Mouse (Mus musculus): ENCODE data around the gene Iqce.

The Iqce gene

DNA sequence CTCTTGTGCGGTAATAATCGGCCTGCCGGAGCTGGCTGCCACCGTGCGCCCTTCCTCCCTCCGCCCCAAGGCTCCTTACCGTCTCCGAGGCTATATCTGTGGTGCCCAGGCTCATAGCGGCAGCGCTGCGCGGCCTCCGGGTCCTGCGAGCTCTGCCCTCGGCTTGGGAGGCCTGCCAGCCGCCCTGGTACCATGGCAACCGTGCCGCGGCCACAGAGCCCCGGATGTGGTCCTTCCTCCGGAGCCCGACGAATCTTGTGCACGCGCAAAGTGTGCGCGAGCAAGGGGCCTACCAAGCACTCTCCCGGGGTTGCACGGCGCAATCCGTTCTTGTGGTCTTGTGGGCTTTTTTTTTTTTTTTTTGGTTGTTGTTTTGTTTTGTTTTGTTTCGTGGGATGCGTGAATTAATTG, at the start of gene Iqce:
Gene Iqce, minus strand, starts transcription at position 276 of the 411 bp plus-strand sequence.
- peak; percentile 63 for ATAC-seq (ENCODE audit: low TSS enrichment)

DNA sequence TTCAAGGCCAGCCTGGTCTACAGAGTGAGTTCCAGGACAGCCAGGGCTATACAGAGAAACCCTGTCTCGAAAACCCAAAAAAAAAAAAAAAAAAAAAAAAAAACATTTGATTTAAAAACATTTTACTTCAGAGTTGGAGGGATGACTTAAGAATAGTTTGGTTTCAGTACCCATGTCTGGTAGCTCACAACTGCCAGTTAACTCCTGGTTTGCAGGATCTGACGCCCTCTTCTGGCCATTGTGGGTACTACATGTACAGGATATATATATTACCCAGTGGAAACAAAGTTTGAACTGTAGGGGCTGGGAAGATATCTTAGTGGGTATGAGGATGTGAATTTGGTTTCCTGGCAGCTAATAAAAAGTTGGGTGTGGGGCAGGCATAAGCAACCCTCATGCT, 48.7 kb upstream of the Iqce start:
- no peak for ATAC-seq (ENCODE audit: low TSS enrichment)

DNA sequence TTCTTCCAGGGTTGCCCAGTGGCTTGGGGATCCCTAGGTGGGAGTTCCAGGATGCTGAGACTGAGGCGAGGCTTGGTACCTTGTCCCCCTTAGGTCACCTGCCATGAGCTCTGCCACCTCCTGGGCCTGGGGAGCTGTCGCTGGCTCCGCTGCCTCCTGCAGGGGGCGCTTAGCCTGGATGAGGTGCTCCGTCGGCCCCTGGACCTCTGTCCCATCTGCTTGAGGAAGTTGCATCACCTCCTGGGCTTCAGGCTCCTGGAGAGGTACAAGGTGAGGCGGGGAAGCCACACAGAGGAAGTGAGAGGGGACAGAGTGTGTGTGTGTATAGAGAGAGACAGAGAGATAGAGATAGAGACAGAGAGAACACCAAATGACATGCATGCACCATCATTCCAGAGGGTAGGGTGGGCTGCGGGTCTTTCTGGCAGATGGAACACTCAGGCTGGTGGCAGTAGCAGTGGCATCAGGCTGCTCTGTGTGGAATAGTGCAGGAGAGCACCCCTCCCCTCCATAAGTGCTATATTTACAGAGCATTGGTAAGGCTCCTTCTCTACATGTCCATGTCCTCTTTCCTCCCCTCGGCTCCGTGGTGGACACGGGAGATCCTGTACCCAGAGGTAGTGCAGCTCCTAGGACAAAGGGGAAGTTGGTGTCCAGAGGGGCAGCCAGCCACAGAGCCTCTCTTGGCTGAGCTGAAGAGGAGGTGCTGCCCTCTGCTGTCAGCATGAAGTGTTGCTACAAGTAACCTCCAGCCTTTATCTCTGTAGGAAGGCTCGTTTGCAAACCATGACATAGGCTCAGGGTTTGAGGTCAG, 47.1 kb upstream of the Iqce start:
- peak; percentile 81 for ATAC-seq (ENCODE audit: low TSS enrichment)

DNA sequence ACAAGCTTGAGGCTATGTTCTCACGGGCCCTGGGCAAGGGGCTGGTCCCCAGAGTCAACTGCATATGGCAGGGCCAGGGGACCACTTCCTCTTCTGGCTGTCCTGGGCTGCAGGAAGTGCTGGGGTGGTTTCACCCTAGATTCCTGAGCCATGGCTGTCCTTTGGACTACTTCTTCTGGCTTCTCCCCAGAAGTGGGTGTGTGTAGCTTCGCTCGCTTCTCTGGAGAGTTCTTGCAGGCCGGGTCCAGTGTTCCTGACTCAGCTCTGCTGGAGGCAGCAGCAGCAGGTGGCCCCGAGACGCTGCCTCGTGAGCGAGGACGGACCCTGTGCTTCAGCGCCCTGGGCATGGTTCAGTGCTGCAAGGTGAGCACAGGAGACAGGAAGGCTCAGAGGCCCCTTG, 46.2 kb upstream of the Iqce start:
- no peak for ATAC-seq (ENCODE audit: low TSS enrichment)

DNA sequence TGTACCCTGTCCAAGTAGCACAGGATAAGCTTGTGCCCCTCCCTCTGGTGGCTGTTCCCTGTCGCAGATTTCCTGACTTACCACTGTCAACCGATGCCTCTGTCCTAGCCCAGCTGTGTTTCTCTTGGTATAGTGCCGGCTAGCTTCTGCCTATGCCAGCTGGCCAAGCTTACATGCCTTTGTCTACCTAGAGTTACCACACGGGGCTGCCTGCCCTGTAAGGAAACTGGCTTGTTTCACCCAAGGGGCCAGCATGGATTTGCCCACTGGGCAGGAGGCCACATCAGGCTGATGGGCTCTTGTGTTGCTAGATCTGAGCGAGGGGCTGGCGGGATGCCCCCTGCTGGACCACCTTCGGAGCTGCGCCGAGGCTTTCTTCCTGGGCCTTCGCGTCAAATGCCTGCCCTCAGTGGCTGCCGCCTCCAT, 41.5 kb upstream of the Iqce start:
- ATAC-seq (ENCODE audit: low TSS enrichment) = no peak

DNA sequence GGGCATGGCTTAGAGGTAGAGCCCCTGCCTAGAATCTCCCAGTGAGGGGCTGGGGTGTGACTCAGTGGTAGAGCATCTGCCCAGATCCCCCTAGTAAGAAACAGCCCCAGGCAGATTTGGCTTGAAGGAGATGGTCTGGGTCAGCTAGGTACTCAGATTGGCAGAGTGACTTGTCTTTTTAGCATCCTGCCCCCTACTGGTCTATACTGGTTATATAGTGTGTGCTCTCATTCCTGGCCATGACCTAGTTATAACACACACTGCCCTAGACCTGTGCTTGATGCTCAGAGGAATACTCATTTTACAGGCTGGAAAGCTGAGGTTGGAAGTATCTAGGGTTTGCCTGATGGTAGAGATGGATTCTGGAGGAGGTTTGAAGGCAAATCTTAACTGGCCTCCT, 39.7 kb upstream of the Iqce start:
- ATAC-seq (ENCODE audit: low TSS enrichment) = no peak

DNA sequence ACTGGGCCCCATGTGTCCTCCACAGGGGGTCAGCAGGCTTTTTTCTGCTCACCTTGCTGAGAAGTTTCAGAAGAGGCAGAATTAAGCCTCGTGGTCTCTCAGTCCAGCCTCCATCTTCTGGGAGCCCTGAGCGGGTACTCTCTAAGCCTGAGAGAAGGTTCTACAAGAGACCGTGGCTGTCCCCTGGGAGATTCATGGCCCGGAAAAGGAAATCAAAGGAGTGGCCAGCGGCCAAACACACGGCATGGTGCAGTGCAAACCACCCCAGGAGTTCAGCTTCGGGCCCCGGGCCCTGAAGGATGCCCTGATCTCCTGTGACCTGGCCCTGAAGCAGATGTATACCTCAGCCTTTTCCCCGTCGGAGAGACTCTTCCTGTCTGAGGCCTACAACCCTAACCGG, 38.9 kb upstream of the Iqce start:
- no peak for ATAC-seq (ENCODE audit: low TSS enrichment)

DNA sequence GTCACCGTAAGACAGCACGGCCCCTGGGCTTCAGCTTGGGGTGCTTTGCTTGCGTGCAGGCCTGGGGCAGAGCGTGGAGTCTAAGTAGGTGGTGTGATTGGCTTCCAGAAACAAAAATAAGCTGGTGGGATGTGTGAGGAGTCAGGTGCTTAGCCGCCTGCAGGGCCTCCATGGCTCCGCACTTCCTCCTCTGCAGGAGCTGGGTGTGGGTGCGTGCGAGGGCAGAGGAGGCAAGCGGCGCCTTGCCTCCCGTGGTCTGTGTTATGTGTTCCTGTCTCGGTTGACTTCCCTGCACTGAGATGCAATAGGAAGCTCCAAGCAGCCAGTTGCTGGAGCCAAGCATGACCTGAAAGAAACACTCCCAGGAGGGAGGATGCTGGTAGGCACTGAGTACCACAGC, 37.6 kb upstream of the Iqce start:
- ATAC-seq (ENCODE audit: low TSS enrichment) = peak; percentile 76

DNA sequence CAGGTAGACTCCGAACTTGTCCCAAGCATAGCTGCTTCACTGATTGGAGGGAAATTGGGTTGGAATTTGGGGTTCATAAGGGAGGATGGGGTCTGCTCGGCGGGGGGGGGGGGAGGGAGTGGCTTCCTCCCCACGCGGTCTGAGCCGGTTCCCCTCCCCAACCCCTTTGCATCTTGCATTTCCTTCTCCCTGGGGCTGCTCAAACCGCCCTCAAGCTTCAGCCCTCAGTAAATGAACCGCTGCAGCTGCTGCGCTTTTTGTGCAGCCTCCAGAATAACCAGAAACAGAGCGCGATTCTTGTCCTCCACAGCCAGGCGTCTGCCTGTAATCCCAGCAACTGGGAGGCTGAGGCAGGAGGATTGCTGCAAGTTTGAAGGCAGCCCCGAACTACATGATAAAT, 34.0 kb upstream of the Iqce start:
- ATAC-seq (ENCODE audit: low TSS enrichment) = no peak

DNA sequence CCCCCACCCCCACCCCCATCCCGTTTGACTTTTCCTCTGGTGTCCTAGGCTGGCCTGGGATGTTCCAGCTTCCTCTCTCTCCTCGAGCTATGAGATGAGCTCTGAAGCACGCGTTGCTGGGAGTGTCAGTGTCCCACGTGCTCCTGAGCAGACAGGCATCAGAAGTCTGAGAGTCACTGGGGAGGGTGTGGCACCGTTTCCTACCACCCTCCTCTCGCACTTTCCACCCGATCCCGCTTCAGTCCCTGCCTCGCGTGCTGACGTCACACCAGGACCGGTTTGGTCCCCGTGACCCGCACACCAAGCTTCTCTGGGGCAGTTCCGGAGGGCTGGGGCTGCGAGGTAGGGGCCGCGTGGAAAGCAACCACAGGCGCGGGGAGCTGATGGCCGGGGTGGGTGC, 33.1 kb upstream of the Iqce start:
- ATAC-seq (ENCODE audit: low TSS enrichment) = peak; percentile 54

DNA sequence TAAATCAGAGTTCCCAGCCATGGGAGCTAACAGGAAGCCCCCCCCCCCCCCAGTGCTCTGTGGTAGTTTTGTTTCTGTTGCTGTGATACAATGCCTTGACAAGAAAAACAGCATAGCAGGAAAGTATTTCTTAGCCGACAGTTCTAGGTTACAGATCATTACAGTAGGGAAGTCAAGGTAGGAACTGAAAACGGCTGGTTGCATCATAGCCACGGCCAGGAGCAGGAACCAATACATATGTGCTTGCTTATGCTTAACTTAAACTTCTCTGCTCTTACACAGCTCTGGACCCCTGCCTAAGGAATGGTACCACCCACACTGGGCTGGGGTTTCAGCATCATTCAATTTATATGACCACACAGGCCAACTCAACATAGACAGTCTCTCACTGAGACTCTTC, 31.2 kb upstream of the Iqce start:
- no peak for ATAC-seq (ENCODE audit: low TSS enrichment)

DNA sequence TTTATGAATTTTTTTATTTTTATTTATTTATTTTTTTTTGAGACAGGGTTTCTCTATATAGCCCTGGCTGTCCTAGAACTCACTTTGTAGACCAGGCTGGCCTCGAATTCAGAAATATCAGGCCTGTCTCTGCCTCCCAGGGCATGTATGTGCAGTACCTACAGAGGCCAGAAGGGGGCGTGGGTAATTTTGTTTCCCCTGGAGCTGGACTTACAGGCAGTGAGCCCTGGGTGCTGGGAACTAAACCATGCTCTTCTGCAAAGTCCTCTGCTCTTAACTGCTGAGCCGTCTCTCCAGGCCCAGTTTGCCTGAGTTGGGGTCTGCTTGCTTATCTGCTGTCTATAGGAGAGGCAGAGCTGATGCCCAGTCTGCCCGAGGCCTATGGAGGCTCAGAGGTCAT, 30.0 kb upstream of the Iqce start:
- ATAC-seq (ENCODE audit: low TSS enrichment) = no peak

DNA sequence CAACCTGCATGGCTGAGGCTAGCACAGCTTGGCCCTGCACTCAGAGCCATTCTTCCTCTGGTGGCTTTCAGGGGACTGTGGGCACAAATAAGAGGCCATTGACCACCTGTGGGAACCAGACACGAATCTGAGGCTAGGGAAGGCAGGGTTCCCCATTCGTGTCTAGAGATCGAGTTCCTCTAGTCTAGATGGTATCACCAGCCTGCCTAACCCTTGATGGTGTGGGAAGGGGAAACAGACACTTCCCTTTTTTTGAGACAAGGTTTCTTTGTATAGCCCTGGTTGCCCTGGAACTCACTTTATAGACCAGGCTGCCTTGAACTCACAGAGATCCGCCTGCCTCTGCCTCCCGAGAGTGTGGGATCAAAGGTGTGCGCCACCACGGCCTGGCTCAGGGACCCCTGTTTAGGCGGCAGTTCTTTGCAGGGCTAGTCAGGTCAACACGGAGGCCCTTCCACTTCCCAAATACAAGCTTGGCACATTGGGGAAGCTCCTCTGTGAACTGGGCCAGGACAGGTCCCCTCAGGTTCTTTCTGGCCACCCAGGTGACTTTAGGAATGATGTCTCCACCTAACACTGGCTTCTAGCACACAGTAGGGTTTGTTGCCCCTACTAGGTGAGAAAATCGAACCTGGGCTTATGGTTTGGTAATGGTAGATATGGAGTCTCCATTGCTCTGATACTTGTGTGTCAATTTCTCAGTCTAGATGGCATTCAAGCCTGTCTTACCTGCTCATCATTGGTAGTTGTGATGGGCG, 29.0 kb upstream of the Iqce start:
- ATAC-seq (ENCODE audit: low TSS enrichment) = no peak

DNA sequence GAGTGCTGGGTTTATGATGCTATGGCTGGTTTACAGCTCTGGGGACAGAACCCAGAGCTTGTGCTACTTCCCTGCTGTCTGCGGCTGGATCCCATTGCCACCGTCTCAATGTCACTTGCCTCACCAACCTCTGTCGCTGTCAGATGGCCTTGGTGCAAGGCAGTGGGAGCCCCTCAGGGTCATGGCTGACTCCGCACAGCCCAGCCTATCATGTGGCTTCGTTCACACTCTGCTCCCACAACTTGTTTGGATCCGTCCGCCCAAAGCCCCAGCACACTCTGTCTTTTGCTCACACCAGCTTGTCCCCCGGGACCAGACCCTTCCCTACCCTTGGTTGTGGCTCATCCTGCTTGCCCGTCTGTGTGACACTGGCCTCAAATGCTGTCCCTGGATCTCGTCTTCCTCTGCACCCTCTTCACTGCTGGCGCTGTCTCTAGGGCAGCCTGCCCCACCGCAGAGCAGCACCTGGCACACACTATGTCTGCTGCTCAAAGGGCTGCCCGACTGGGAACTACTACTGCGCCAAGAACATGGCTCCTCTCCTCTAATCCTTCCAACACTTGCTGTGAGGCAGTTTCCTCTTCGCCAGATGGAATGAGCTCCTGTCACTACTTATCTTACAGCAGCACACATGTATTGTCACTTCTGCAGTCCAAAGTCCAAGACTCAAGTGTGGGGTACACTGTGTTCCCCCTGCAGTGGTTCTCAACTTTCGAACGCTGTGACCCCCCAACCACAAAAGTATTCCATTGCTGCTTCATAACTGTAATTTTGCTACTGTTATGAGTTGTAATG, 25.0 kb upstream of the Iqce start:
- no peak for ATAC-seq (ENCODE audit: low TSS enrichment)

DNA sequence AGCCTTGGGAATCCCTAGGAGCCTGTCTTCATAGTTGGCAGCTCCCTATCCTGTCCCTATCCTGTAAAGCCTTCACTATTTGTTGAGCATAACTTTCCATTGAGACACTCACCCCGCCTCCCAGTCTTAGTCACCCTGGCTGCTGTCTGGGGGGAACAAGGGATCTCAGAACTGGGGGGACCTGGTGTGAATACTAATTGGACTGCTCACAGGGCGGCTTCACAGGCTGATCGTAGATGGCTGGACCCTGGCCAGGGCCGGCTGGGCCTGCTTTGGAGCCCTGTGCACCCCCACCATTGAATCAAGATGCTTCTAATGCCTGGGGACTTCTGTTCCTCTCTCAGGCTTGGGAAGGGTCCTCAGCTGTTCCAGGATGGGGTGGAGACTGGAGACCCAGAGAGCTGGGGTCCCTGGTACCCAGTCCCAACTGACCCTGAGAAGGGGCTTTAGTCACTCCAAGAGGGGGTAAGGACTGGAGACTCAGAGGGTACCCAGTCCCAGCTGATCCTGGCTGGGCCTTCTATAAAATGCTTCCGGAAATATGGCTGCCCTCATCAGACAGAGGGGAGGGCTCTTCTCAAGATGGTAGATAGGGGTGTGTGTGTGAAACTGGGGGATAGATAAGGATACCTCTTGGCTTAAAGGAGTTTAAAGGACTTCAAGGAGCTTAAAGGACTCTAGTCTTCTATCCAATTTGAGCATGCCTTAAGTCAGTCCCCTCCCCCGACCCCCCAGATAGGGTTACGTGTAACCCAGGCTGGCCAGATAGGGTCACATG, 24.1 kb upstream of the Iqce start:
- ATAC-seq (ENCODE audit: low TSS enrichment) = 0 out of 2 replicates have a peak, but pooled peaks have one; percentile 28

DNA sequence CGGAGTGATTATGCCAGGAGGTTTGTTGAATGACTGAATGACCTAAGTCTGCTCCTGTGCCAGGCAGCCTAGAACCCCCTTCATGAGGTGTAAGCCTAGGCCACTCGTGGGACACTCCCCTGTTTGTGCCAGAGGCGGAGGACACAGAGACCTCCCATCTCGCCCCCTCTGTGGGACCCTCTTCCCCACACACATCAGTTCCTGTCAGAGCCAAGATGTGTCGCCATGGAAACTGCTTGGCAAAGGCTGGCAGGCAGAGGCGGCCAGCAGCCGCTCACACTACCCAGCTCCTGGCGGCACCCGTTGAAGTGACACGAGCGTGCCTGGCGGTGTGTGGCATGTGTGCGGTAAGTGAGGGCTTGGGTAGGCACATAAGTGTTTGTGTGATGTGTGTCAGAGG, 21.6 kb upstream of the Iqce start, which contains the start of gene Amz1:
Gene Amz1, plus strand, starts transcription at position 306 of the 400 bp plus-strand sequence.
- ATAC-seq (ENCODE audit: low TSS enrichment) = peak; percentile 75

DNA sequence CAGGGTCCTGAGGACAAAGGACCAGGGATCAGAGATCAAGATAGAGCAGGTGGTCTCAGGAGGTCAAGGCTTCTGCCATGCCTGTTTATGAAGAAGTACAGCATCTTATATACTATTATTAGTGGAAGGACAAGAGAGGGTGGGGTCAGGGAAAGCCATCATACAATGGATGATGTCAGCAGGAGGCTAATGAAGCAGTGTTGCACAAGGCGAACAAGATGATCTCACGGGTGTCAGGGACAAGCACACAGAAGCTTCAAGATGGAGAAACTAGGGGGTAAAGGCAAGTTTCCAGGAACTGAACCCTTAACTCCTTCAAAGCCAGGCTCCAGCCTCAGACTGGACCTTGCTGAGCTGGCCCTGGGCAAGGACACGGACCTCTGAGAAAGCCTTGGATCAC, 19.9 kb upstream of the Iqce start:
- no peak for ATAC-seq (ENCODE audit: low TSS enrichment)

DNA sequence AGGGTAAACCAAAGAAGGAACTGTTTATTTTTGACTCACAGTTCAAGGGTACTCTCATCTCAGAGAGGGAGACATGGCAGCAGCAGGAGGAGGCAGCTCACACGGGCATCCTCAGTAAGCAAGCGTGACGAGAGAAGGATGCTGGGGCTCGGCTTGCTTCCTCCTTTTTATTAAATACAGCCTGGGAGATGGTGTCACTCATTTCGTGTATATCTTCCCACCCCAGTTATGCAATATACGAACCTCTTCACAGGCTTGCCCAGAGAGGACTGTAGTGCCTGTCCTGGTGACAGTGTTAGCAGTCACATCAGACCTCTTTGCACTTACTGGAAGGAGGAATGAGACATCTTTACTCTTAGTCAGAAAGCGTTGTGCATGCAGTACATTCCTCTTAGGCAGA, 18.6 kb upstream of the Iqce start:
- no peak for ATAC-seq (ENCODE audit: low TSS enrichment)

DNA sequence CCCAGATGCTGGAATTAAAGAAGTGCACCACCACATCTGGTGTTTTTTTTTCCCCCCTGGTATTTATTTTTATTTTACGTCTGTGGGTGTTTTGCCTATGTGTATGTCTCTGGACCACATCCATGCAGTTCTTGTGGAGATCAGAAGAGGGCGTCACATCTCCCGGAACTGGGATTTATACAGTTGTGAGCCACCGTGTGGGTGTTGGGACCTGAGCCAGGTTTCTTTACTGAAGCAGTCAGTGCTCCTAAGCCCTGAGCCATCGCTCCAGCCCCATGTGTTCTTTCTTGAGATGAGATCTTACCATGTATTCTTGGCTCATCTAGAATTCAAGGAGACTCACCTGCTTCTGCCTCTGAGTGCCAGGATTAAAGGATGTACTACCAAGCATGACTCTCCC, 8.9 kb upstream of the Iqce start:
- ATAC-seq (ENCODE audit: low TSS enrichment) = peak; percentile 38

DNA sequence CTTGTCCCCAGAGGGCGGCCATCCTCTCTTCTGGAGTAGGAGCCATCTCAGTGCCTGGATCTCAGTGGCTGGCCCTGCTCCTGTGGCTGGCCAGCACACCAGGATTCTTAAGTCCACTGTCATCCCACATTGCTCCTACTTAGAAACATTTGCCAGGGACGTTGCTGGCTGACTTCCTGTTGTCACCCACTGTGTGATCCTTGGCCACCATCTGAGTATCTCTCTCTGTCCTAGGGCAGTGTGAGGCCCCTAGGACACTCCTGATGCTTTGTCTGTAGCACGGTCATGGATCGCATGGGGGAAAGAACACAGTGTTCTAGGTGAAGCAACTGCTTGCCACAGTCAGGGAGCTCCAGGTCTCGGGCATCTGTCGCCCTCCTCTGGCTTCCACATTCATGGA, 8.1 kb upstream of the Iqce start:
- no peak for ATAC-seq (ENCODE audit: low TSS enrichment)

DNA sequence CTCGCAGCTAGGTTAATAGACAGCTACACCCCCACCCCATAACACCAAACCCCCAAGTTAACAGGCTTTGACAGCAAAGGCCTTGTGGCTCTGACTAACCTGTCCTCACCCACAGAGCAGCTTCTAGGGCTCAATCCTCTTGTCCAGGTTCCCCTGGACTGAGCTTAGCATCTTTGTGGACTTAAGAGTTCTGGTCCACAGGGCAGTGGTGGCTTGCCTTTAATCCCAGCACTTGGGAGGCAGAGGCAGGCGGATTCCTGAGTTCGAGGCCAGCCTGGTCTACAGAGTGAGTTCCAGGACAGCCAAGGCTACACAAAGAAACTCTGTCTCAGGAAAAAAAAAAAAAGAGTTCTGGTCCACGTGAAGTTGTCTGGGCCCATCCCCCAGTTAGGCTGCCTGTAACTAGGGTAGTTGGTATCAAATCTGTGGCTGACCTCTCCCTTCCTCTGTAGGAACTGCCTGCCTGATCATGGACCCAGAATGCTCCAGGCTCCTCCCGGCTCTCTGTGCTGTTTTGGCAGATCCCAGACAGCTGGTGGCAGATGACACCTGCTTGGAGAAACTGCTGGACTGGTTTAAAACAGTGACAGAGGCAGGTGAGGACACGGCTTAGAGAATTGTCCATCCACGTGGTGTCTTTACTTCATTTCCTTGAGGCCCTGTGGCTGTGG, 3.5 kb upstream of the Iqce start:
- 0 out of 2 replicates have a peak, but pooled peaks have one; percentile 0 for ATAC-seq (ENCODE audit: low TSS enrichment)
